Mouse (Mus musculus): ENCODE measurements around the gene Tmem62. TPM values are rescaled to one million over a fixed set of nuclear protein-coding genes. Genes with fewer than 3 reads are reported as not detected.

Gene Tmem62
- polyA plus RNA-seq, 1 experiment from 2014 or later = 10.4 TPM

DNA sequence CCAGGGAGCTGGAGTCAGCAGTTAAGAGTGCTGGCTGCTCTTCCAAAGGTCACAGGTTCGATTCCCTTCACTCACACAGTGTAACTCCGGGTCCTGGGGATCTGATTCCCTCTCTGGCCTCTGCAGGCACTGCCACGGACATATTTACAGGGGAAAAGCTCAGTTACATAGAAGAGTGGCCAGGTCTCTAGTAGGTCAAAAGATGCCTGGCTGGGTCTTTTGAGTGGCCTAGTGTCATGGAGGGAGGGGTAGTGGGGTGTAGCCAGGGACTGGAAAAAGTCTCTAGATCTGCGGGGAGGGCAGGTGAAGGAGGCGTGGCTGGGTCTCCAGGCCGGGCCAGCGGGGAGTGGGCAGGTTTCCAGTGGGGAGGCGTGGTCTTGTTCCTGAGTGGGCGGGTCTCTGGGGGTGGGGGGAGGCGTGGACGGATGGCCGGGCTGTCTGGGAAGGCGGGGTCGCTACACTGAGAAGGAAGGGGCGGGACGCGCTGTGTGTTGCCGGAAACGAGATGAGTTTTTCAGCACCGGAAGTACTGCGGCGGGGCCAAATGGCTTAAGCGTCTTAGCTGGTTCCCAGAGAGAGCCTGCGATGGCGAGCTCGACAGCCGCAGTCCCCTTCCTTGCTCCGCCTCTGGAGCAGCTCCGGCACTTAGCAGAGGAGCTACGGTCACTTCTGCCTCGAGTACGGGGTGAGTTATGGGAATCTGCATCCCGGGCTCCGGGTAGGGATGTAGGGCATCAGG lies 31.3 kb downstream of the Tmem62 start, which contains the start of gene Ccndbp1:
Ccndbp1 (plus strand) TSS at position 479 of the 739 bp plus-strand sequence.
- peak within 1 kb of the TSS; percentile 92 for H3K4me3 ChIP-seq (replicated peaks; ENCODE audit: low read length)
- peaks cover 9% of the 10 kb centered on the region; the same call in 1 of the 2 replicates for H3K36me3 ChIP-seq (ENCODE audit: control insufficient read depth, insufficient read depth)
- H3K27ac ChIP-seq (ENCODE audit: low read length) = peak within 1 kb of the TSS; percentile 58; the same call in 1 of the 2 replicates
- 1% methylated on average over 34 of the region's 34 CpGs for WGBS
- H3K4me2 ChIP-seq (ENCODE audit: low read length) = peak within 1 kb of the TSS; percentile 88
- H3K9ac ChIP-seq (replicated peaks; ENCODE audit: low read depth, low read length) = peak within 1 kb of the TSS; percentile 87
- no peaks in the 10 kb centered on the region for H3K9me3 ChIP-seq (ENCODE audit: control insufficient read depth, low read length)
- no peaks in the 10 kb centered on the region for H3K27me3 ChIP-seq (replicated peaks; ENCODE audit: control insufficient read depth, insufficient read depth, low read length)
- peak; percentile 98 for ATAC-seq
- peaks cover 12% of the 10 kb centered on the region for H3K4me1 ChIP-seq (replicated peaks; ENCODE audit: control insufficient read depth, insufficient read depth, low read length)

DNA sequence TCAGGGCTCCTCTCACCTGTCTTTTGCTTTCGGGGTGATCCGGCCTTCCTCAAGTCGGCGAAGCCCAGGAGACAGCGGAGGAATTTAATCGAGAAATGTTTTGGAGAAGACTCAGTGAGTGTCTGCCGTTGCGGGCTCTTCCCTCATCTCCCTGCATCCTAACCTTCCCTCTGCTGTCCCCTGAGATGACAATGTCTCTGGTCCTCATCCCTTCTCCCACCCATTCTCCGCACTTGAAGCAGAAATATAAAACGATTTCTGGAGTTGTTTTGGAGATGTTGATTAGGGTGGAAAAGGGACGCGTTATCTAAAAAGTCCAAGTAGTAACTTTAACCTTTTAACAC lies 31.8 kb downstream of the Tmem62 start:
- peaks cover 9% of the 10 kb centered on the region; the same call in 1 of the 2 replicates for H3K36me3 ChIP-seq (ENCODE audit: control insufficient read depth, insufficient read depth)
- ATAC-seq = peak; percentile 53
- H3K27ac ChIP-seq (ENCODE audit: low read length) = peak overlapping the region; percentile 58; the same call in 1 of the 2 replicates
- peak overlapping the region; percentile 88 for H3K4me2 ChIP-seq (ENCODE audit: low read length)
- H3K9me3 ChIP-seq (ENCODE audit: control insufficient read depth, low read length) = no peaks in the 10 kb centered on the region
- peaks cover 12% of the 10 kb centered on the region for H3K4me1 ChIP-seq (replicated peaks; ENCODE audit: control insufficient read depth, insufficient read depth, low read length)
- peak overlapping the region; percentile 87 for H3K9ac ChIP-seq (replicated peaks; ENCODE audit: low read depth, low read length)
- WGBS = under 1% methylated on average over 12 of the region's 12 CpGs
- no peaks in the 10 kb centered on the region for H3K27me3 ChIP-seq (replicated peaks; ENCODE audit: control insufficient read depth, insufficient read depth, low read length)
- H3K4me3 ChIP-seq (replicated peaks; ENCODE audit: low read length) = peak overlapping the region; percentile 92

- H3K4me2 ChIP-seq (ENCODE audit: low read length) = peak overlapping the region; percentile 88
- H3K4me1 ChIP-seq (replicated peaks; ENCODE audit: control insufficient read depth, insufficient read depth, low read length) = peaks cover 12% of the 10 kb centered on the region
- peak overlapping the region; percentile 87 for H3K9ac ChIP-seq (replicated peaks; ENCODE audit: low read depth, low read length)
- H3K36me3 ChIP-seq (ENCODE audit: control insufficient read depth, insufficient read depth) = peaks cover 9% of the 10 kb centered on the region; the same call in 1 of the 2 replicates
- H3K27me3 ChIP-seq (replicated peaks; ENCODE audit: control insufficient read depth, insufficient read depth, low read length) = no peaks in the 10 kb centered on the region
- H3K9me3 ChIP-seq (ENCODE audit: control insufficient read depth, low read length) = no peaks in the 10 kb centered on the region
- H3K4me3 ChIP-seq (replicated peaks; ENCODE audit: low read length) = peak overlapping the region; percentile 92
- no peak overlapping the region for H3K27ac ChIP-seq (ENCODE audit: low read length)
- no peak for ATAC-seq
- 24% methylated on average over 5 of the region's 5 CpGs for WGBS
Observed at GRCm38 (mm10) chr2:121009071-121009677, 32.4 kb downstream of the Tmem62 start.

DNA sequence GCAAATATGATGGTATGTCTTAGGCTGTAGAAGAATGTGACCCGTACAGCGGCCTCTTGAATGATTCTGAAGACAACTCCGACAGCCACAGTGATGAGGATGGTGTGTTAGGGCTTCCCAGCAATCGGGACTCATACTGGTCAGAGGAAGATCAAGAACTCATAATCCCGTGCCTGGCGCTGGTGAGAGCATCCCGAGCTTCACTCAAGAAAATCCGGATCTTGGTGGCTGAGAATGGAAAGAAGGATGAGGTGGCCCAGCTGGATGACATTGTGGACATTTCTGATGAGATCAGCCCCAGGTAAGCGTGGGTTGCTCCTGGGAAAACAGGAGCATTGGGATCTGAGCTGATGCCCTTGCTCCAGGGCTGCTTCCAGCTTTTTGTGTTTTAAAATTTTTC lies 35.9 kb downstream of the Tmem62 start:
- H3K4me2 ChIP-seq (ENCODE audit: low read length) = no peak overlapping the region
- no peak overlapping the region for H3K9ac ChIP-seq (replicated peaks; ENCODE audit: low read depth, low read length)
- H3K4me1 ChIP-seq (replicated peaks; ENCODE audit: control insufficient read depth, insufficient read depth, low read length) = peaks cover 12% of the 10 kb centered on the region
- peaks cover under 1% of the 10 kb centered on the region; the same call in 1 of the 2 replicates for H3K9me3 ChIP-seq (ENCODE audit: control insufficient read depth, low read length)
- WGBS = 93% methylated on average over 9 of the region's 9 CpGs
- no peak overlapping the region for H3K27ac ChIP-seq (ENCODE audit: low read length)
- no peak for ATAC-seq
- no peaks in the 10 kb centered on the region for H3K27me3 ChIP-seq (replicated peaks; ENCODE audit: control insufficient read depth, insufficient read depth, low read length)
- peaks cover 19% of the 10 kb centered on the region for H3K36me3 ChIP-seq (ENCODE audit: control insufficient read depth, insufficient read depth)
- H3K4me3 ChIP-seq (replicated peaks; ENCODE audit: low read length) = no peak overlapping the region

DNA sequence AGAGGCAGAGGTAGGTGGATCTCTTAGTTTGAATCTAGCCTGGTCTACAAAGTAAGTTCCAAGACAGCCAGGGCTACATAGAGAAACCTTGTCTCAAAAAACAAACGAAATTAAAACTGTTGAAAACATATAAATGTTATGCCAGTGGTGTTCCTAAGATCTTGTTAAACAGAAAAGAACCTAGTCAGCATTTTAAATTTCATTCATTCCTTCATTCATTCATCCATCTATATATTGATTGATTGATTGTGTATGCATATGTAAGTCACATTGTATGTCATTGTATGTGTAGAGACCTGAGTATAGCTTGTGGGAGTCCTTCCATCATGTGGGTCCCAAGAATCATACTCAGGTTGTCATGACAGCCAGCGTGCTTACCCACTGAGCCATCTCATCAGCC lies 38.7 kb downstream of the Tmem62 start:
- H3K27me3 ChIP-seq (replicated peaks; ENCODE audit: control insufficient read depth, insufficient read depth, low read length) = no peaks in the 10 kb centered on the region
- H3K9me3 ChIP-seq (ENCODE audit: control insufficient read depth, low read length) = peaks cover 3% of the 10 kb centered on the region; the same call in 1 of the 2 replicates
- no peaks in the 10 kb centered on the region for H3K4me1 ChIP-seq (replicated peaks; ENCODE audit: control insufficient read depth, insufficient read depth, low read length)
- H3K36me3 ChIP-seq (ENCODE audit: control insufficient read depth, insufficient read depth) = peaks cover 22% of the 10 kb centered on the region
- WGBS = 87% methylated on average over 2 of the region's 2 CpGs
- H3K4me2 ChIP-seq (ENCODE audit: low read length) = no peak overlapping the region
- ATAC-seq = no peak
- no peak overlapping the region for H3K27ac ChIP-seq (ENCODE audit: low read length)
- no peak overlapping the region for H3K4me3 ChIP-seq (replicated peaks; ENCODE audit: low read length)
- H3K9ac ChIP-seq (replicated peaks; ENCODE audit: low read depth, low read length) = no peak overlapping the region

- peaks cover 22% of the 10 kb centered on the region for H3K36me3 ChIP-seq (ENCODE audit: control insufficient read depth, insufficient read depth)
- H3K27ac ChIP-seq (ENCODE audit: low read length) = no peak overlapping the region
- no peaks in the 10 kb centered on the region for H3K27me3 ChIP-seq (replicated peaks; ENCODE audit: control insufficient read depth, insufficient read depth, low read length)
- no peak overlapping the region for H3K4me3 ChIP-seq (replicated peaks; ENCODE audit: low read length)
- no peaks in the 10 kb centered on the region for H3K4me1 ChIP-seq (replicated peaks; ENCODE audit: control insufficient read depth, insufficient read depth, low read length)
- peaks cover 3% of the 10 kb centered on the region; the same call in 1 of the 2 replicates for H3K9me3 ChIP-seq (ENCODE audit: control insufficient read depth, low read length)
- no peak for ATAC-seq
- H3K4me2 ChIP-seq (ENCODE audit: low read length) = no peak overlapping the region
- 85% methylated on average over 9 of the region's 9 CpGs for whole genome bisulfite sequencing
- no peak overlapping the region for H3K9ac ChIP-seq (replicated peaks; ENCODE audit: low read depth, low read length)
Observed at GRCm38 (mm10) chr2:121016226-121016625, 39.4 kb downstream of the Tmem62 start.

- Histone ChIP-seq H3K27me3 (replicated peaks; ENCODE audit: control insufficient read depth, insufficient read depth, low read length) (no peaks in the 10 kb centered on the region), H3K36me3 (ENCODE audit: control insufficient read depth, insufficient read depth) (peaks cover 19% of the 10 kb centered on the region), H3K4me1 (replicated peaks; ENCODE audit: control insufficient read depth, insufficient read depth, low read length) (no peaks in the 10 kb centered on the region), H3K4me3 (replicated peaks; ENCODE audit: low read length) (no peak overlapping the region), H3K27ac (ENCODE audit: low read length) (no peak overlapping the region), H3K9ac (replicated peaks; ENCODE audit: low read depth, low read length) (no peak overlapping the region), H3K4me2 (ENCODE audit: low read length) (no peak overlapping the region), H3K9me3 (ENCODE audit: control insufficient read depth, low read length) (peaks cover 3% of the 10 kb centered on the region; the same call in 1 of the 2 replicates)
- ATAC-seq = no peak
- 90% methylated on average over 1 of the region's 1 CpGs for WGBS
Observed at GRCm38 (mm10) chr2:121017151-121017550, 40.3 kb downstream of the Tmem62 start.

- Histone ChIP-seq H3K27me3 (replicated peaks; ENCODE audit: control insufficient read depth, insufficient read depth, low read length) (no peaks in the 10 kb centered on the region), H3K4me1 (replicated peaks; ENCODE audit: control insufficient read depth, insufficient read depth, low read length) (no peaks in the 10 kb centered on the region), H3K4me2 (ENCODE audit: low read length) (no peak overlapping the region), H3K4me3 (replicated peaks; ENCODE audit: low read length) (no peak overlapping the region), H3K36me3 (ENCODE audit: control insufficient read depth, insufficient read depth) (peaks cover 1% of the 10 kb centered on the region), H3K9ac (replicated peaks; ENCODE audit: low read depth, low read length) (no peak overlapping the region), H3K27ac (ENCODE audit: low read length) (no peak overlapping the region), H3K9me3 (ENCODE audit: control insufficient read depth, low read length) (peaks cover under 1% of the 10 kb centered on the region; the same call in 1 of the 2 replicates)
- no peak for ATAC-seq
- 71% methylated on average over 5 of the region's 5 CpGs for WGBS
Observed at GRCm38 (mm10) chr2:121022918-121023317, 46.1 kb downstream of the Tmem62 start.

DNA sequence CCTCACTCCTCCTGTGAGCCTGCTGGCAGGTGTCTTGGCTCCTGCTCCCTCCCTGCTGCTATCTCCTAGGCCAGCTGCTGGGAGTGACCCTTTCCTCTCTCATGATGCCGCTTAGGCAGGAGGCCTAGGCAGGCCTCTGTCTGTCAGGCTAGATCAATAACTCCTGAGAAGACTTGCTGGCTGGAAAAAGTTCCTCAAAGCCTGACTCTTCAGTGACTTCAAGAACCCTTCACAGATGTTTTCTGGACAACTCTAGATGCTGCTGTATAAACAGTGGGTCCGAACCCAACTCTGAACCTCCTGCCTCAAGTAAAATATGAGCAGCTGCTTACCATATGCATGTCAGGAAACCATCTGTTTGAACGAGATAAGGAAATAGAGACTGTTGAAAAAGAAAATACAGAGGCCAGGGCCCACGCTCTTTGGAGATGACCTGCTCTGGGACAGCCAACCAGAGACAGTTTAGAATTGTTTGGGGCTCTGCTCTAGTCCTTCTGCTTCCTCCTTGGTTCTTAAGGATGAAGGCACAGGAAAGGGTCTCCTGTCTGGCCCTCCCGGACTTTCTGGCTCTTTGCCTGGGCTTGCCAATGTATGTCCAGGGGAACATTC lies 60.0 kb downstream of the Tmem62 start, which contains the start of gene Epb42:
Epb42 (minus strand) TSS at position 340 of the 609 bp plus-strand sequence.
- Histone ChIP-seq H3K9ac (replicated peaks; ENCODE audit: low read depth, low read length) (no peak within 1 kb of the TSS), H3K4me3 (replicated peaks; ENCODE audit: low read length) (no peak within 1 kb of the TSS), H3K4me2 (ENCODE audit: low read length) (no peak within 1 kb of the TSS), H3K27ac (ENCODE audit: low read length) (no peak within 1 kb of the TSS), H3K4me1 (replicated peaks; ENCODE audit: control insufficient read depth, insufficient read depth, low read length) (no peaks in the 10 kb centered on the region), H3K27me3 (replicated peaks; ENCODE audit: control insufficient read depth, insufficient read depth, low read length) (no peaks in the 10 kb centered on the region), H3K36me3 (ENCODE audit: control insufficient read depth, insufficient read depth) (no peaks in the 10 kb centered on the region), H3K9me3 (ENCODE audit: control insufficient read depth, low read length) (no peaks in the 10 kb centered on the region)
- ATAC-seq = no peak
- WGBS = 71% methylated on average over 5 of the region's 5 CpGs

All from forebrain, embryonic 16.5 days (tissue).